Mouse (Mus musculus): Measurements from ENCODE around the gene Fpr1.
"Not testable (repeated sequence)": the region's sequence is repeated elsewhere in the genome, so short reads cannot be mapped to it uniquely, and the experiment has no call there.

Gene Fpr1

DNA sequence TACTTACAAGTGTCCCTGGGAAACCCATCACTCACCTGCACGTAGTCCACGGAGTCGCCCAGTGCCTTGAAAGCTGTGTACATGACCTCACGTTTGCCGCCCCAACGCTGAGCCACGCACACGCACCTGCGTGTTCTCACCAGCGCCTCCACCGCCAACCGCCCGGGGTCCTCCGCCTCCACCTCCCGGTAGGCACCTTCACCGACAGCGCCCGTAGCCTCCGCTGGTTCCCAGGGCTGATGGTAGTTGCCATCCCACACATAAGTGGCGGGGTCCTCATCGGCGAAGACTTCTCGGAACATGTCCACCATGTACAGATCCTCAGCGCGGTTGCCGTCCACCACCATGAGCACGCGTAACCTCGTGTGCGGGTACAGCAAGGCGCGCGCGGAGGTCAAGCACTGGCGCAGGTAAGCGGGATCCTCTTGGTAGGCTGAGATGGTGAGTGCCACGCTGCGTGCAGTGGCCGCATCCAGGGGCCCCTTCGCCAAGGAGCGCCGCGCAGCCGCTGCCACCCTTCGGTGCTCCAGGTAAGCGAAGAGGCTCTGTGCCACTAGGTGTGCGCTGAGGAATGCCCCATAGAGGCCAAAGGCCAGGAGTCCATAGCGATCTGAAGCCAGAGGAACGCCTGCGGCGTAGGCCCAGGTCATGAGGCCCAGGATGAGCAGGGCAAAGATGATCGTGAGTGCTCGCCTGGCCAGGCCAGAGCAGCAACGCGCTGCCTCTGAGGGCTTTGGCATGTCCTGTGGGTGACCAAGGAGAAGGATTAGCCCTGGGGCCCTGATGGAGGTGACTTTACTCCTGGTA, 33.6 kb downstream of the Fpr1 start:
- no peak for DNase-seq

- DNase-seq, result no peak
Observed at GRCm38 (mm10) chr17:17848988-17849387, 34.8 kb downstream of the Fpr1 start.

GRCm38 (mm10) chr17:17845187-17846027, 38.3 kb downstream of the Fpr1 start:
- peak in 1 of 2 experiments; percentile 39 for DNase-seq

DNA sequence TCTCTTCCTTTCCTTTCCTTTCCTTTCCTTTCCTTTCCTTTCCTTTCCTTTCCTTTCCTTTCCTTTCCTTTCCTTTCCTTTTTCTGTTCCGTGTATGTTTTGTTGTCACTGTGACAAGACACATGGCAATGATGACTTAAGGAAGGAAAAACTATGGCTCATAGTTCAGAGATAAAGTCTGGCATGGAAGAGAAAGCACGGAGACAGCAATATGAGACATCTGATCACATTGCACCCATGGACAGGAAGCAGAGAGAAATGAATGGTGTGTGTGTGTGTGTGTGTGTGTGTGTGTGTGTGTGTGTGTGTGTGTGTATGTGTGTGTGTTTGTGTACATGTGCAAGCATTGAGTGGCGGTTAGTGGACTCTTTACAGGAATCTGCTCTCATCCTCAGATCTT, 39.1 kb downstream of the Fpr1 start:
- DNase-seq, result not testable (repeated sequence)

GRCm38 (mm10) chr17:17843534-17844261, 40.0 kb downstream of the Fpr1 start:
- no peak for DNase-seq

DNA sequence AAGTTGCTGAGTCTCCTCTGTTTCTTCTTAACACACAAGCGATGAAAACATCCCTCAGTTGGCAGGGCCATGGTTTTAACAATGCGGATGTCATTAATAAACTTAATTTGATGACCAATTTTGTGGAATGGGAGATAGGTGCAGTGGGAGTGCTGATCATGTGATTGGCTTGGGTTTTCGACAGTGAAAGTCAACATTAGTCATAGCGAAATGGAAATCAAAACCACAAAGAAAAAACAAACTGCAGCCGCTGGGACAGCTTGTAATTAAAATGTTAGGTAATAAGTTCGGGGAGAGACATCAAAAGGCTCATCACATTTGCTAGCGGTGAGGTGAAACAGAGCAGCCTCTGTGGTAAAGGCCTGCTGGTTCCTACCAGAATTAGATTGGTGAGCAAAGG, 42.9 kb downstream of the Fpr1 start:
- no peak for DNase-seq

DNA sequence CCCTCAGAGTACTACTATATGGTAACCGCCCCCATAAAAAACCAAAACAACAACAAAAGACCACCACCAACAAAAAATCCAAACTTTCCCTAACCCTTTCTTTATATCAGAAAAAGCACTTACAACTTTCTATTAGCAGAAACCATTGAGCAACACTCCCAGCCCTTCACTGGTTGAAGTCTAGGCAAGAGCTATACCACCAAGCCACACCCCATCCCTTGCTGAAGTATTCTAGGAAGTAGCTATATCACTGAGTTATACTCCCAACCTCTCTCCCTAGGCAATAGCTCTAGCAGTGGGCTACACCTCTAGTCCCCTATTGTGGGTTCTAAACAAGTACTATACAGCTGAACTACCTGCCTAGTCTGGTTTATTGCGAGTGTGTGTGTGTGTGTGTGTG, 44.5 kb downstream of the Fpr1 start:
- no peak for DNase-seq

DNA sequence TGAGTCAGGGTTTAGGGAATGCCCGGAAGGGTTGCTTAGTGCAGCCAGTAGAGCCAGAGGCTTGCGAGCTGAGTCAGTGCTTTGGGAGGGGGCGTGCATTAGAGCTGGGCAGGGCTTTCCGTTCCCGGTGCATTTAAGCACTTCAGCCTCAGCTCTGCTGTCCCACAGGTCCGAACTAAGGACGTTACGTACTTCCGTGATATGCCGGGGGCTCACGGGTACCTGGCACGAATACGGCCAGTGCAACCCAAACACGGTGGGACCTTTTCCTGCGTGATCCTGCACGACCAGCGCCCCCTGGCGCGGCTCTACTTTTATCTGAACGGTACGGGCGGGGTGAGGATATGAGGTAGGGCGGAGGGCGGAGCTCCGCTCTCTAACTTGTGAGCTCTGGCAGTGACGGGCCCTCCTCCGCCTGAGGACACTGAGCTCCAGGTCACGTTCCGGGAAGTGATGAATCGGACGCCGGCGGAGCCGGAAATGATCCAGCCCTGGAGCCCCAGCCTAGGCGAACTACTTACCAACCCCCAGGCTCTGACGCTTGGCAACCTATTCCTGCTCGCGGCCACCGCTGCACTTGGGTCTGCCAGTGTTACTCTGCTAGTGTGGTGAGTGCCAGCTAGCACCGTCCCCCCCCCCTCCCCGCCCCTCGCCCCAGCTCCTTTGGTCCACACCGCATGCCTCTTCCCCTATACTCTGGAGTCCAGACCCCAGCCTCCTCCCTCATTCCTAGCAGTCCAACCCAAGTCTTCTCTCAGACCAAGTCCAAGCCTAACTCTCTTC, 45.6 kb downstream of the Fpr1 start:
- peak; percentile 96 for DNase-seq

- DNase-seq, result peak; percentile 42 to 58
Observed at GRCm38 (mm10) chr17:17837426-17837825, 46.3 kb downstream of the Fpr1 start.

GRCm38 (mm10) chr17:17836101-17836500, 47.6 kb downstream of the Fpr1 start:
- no peak for DNase-seq

GRCm38 (mm10) chr17:17834896-17835295, 48.8 kb downstream of the Fpr1 start:
- DNase-seq, result no peak

DNA sequence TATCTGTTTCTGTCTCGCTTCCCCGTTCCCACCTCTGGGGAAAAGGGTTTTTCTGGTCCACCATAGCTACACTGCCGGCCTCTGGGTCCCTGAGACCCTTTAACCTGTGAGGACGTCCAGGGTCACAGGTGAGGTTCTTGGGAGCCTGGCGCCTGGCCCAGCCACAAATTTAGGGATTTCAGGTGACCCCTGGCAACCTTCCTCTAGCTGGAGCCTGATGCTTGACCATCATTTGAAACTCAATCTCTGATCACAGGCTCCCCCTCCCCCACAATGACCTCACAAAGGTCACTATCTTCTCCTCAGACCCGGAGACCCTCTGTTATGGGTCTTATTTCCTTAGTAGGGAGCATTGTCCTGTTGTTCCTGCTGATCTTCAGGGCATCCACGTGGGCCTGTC, 53.0 kb downstream of the Fpr1 start:
- DNase-seq, result peak; percentile 21 to 38

DNA sequence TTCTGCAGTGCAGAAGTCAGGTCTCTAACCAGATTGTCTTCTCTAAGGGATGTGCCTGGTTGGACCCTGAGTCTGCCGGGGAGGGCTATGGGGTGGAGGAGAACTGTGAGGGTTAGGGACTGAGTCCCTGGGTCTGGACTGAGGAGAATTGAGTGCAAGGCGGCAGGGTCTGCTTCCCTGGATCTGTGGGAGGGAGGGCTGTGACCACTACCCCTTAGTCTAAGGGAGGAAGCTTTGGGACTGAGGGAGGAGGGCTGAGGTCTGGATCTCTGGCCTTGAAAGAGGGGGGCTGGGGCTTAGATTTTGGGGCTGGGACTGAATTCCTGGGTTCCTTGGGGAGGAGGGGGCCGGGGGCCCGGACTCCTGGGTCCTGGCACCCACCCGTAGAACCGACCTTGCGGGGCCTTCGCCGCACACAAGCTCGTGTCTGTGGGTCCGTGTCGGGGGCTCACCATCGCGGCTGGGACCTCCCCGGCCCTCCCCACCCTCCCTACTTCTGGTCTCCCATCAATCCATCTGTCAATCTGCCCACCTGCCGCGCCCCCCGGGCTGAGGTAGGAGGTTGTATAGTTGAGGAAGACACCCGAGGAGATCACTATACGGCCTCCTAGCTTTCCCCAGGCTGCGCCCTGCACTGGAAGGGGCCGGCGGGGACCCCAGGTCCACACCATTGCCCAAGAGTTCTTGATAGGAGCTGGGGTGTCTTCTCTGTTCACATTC, 53.8 kb downstream of the Fpr1 start:
- DNase-seq, result peak; percentile 22 to 35

DNA sequence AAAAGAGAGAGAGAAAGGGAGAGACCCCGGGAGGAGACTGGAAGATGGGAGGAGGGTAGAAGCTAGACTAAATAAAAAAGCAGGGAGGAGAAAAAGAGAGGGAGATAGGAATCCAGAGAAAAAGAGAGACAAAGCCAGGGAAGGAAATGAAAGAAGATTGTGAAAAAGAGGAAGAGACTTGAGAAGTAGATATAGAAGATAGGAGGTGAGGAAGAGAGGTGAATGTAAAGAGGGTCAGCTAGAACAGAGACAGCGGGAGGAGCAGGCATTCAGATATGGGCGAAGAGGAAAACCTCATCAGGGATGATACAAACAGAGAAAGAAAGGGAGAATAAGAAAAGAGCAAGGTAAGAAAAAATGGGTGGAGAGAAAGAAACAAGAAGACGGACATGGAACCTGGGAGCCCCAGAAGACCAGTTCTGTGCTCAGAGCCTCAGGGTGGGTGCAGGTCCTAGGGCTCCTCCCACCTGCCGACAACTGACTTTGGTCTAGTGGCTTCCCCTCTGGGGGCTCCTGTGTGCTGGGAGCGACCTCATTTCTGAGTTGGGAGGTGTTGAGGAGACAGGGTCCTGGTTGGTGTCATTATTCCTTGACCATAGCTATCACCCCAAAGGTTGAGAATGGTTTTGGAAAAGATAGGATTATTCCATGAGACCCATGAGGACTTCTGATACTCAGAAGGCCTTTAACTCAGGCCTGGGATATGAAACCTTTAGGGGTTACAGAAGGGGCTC, 54.5 kb downstream of the Fpr1 start:
- peak; percentile 25 to 40 for DNase-seq

GRCm38 (mm10) chr17:17828191-17828981, 55.4 kb downstream of the Fpr1 start:
- peak; percentile 63 to 70 for DNase-seq

DNA sequence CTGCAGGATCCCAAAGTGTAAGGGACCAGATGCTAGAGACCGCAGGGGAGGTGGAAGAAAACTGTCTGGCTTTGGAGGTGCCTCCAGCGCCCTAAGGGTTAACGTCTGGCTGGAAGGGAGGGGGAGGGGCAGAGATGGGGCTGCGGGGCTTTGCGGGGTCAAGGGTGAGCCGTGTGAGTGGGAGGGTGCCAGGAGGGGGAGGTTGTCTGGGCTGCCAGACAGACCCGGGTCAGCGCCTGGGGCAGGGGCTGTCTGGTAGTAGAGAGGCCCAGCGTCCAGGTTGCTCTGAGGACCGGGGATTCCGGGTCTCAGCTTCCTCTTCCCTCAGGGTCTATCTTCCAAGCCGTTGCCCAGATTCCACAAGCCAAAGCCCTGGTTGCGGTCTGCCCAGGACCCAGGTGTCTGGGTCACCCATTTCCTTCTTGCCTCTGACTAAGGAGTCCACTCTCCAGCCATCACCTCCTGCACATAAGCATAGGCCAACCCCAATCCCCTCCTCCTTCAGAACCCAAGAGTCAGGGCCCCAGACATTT, 56.0 kb downstream of the Fpr1 start:
- peak; percentile 69 to 77 for DNase-seq

GRCm38 (mm10) chr17:17826751-17827657, 56.7 kb downstream of the Fpr1 start, which contains the start of gene Spaca6:
Gene Spaca6 (plus strand): TSS chr17:17827158.
- DNase-seq, result peak; percentile 95 to 96

Measured in cerebellum, adult 18-20 months (tissue).